Mouse (Mus musculus) intestine, embryonic 14.5 days (tissue): Measurements from ENCODE around the gene Lsg1. TPM values are rescaled to one million over a fixed set of nuclear protein-coding genes. Genes with fewer than 3 reads are reported as not detected.
A peak's percentile ranks its signal among the peaks of the same experiment; 100 is the strongest.

Experiments used
- ATAC-seq: fragments of 200-750 bp; cut with Nextera tagmentation; replicated peaks from 2 replicates; pipeline ENCODE4 v1.8.0; 2017; ENCODE audit warnings: low read depth, moderate number of reproducible peaks, moderate TSS enrichment, moderate library complexity; ENCODE audit not compliant: low FRiP score, low TSS enrichment
- DNase-seq: peaks from one replicate; pipeline ENCODE4 v3.0.0-alpha.2; 2018; ENCODE audit warnings: low spot score
- H3K27ac ChIP-seq: fragments of 300-500 bp; sonication (generic); 2 replicates; pipeline ENCODE4 v1.5.1; 2014; ENCODE audit warnings: low read depth, mild to moderate bottlenecking, control low read depth
- H3K27me3 ChIP-seq: fragments of 300-500 bp; sonication (generic); replicated peaks from 2 replicates; pipeline ENCODE4 v1.6.1; 2014; ENCODE audit warnings: low read length, control low read depth; ENCODE audit not compliant: control insufficient read depth, insufficient read depth
- H3K36me3 ChIP-seq: fragments of 300-500 bp; sonication (generic); 2 replicates; pipeline ENCODE4 v1.6.1; 2014; ENCODE audit warnings: low read length, control low read depth; ENCODE audit not compliant: control insufficient read depth, insufficient read depth
- H3K4me1 ChIP-seq: fragments of 300-500 bp; sonication (generic); replicated peaks from 2 replicates; pipeline ENCODE4 v1.6.1; 2014; ENCODE audit warnings: low read length, control low read depth, mixed read lengths; ENCODE audit not compliant: control insufficient read depth, insufficient read depth
- H3K4me2 ChIP-seq: fragments of 300-500 bp; sonication (generic); 2 replicates; pipeline ENCODE4 v1.6.1; 2014; ENCODE audit warnings: low read length
- H3K4me3 ChIP-seq: fragments of 300-500 bp; sonication (generic); 2 replicates; pipeline ENCODE4 v1.5.1; 2014; ENCODE audit warnings: low read depth, low read length, control low read depth, mixed read lengths
- H3K9ac ChIP-seq: fragments of 300-500 bp; sonication (generic); 2 replicates; pipeline ENCODE4 v1.6.1; 2014; ENCODE audit warnings: mild to moderate bottlenecking, low read length
- H3K9me3 ChIP-seq: fragments of 300-500 bp; sonication (generic); 2 replicates; pipeline ENCODE4 v1.6.1; 2016; ENCODE audit warnings: low read length, control low read depth; ENCODE audit not compliant: control insufficient read depth
- WGBS: fragments of 180-500 bp; shearing (Covaris S2); extraction: QIAGEN DNeasy Blood & Tissue Kit; methylation state at CpG from one replicate; pipeline ENCODE4 v1.1.7; 2014; 5-methylcytosine and 5-hydroxymethylcytosine counted together
- polyA plus RNA-seq: library from polyadenylated mRNA; unstranded; fragments of >200 nt; fragmentation: Nextera tagmentation; extraction: Ambion mirVana; gene quantifications from 2 replicates; pipeline ENCODE4 v1.2.1, GENCODE M21; 2014

Lsg1 gene
- polyA plus RNA-seq, 1 experiment from 2014 or later = 70.3 TPM

- WGBS = under 1% methylated on average over 63 of the region's 63 CpGs
- ATAC-seq = peak; percentile 95
- 0 out of 2 replicates have a peak, but pooled peaks cover 10% of the 10 kb centered on the region for H3K4me1 ChIP-seq
- H3K27ac ChIP-seq = peak overlapping the region; percentile 3; the same call in 1 of the 2 replicates
- H3K36me3 ChIP-seq = peaks cover 5% of the 10 kb centered on the region; the same call in 1 of the 2 replicates
- peak overlapping the region; percentile 69 for H3K4me3 ChIP-seq
- H3K27me3 ChIP-seq = no peaks in the 10 kb centered on the region
- DNase-seq = peak; percentile 94
- peak overlapping the region; percentile 89 for H3K4me2 ChIP-seq
- H3K9ac ChIP-seq = peak overlapping the region; percentile 86
- peaks cover 2% of the 10 kb centered on the region; the same call in 1 of the 2 replicates for H3K9me3 ChIP-seq
These were observed 37.2 kb downstream of the Lsg1 start for GRCm38 (mm10) chr16:30549966-30550747.

- Histone ChIP-seq H3K9ac (no peak overlapping the region), H3K27me3 (no peaks in the 10 kb centered on the region), H3K4me1 (0 out of 2 replicates have a peak, but pooled peaks cover 10% of the 10 kb centered on the region), H3K27ac (no peak overlapping the region), H3K4me2 (peak overlapping the region; percentile 89), H3K4me3 (peak overlapping the region; percentile 69), H3K9me3 (no peaks in the 10 kb centered on the region), H3K36me3 (peaks cover 10% of the 10 kb centered on the region; the same call in 1 of the 2 replicates)
- no peak for ATAC-seq
- no peak for DNase-seq
- WGBS = 85% methylated on average over 7 of the region's 7 CpGs
These were observed 37.9 kb downstream of the Lsg1 start for GRCm38 (mm10) chr16:30549516-30549915.

GRCm38 (mm10) chr16:30548291-30548690 is 39.1 kb downstream of the Lsg1 start:
- DNase-seq (no peak), ATAC-seq (no peak)
- Histone ChIP-seq H3K4me1 (0 out of 2 replicates have a peak, but pooled peaks cover 10% of the 10 kb centered on the region), H3K27ac (no peak overlapping the region), H3K27me3 (no peaks in the 10 kb centered on the region), H3K9ac (no peak overlapping the region), H3K4me2 (no peak overlapping the region), H3K36me3 (peaks cover 10% of the 10 kb centered on the region; the same call in 1 of the 2 replicates), H3K9me3 (no peaks in the 10 kb centered on the region), H3K4me3 (no peak overlapping the region)
- WGBS = 87% methylated on average over 5 of the region's 5 CpGs

- H3K36me3 ChIP-seq = peaks cover 10% of the 10 kb centered on the region
- ATAC-seq = no peak
- WGBS = 86% methylated on average over 4 of the region's 4 CpGs
These were observed 42.7 kb downstream of the Lsg1 start for GRCm38 (mm10) chr16:30544693-30545092.

GRCm38 (mm10) chr16:30543386-30543785 is 44.0 kb downstream of the Lsg1 start:
- Histone ChIP-seq H3K4me2 (no peak overlapping the region), H3K4me3 (no peak overlapping the region), H3K27ac (no peak overlapping the region), H3K9me3 (no peaks in the 10 kb centered on the region), H3K4me1 (peaks cover 5% of the 10 kb centered on the region; the same call in 1 of the 2 replicates), H3K9ac (no peak overlapping the region), H3K27me3 (no peaks in the 10 kb centered on the region), H3K36me3 (peaks cover 10% of the 10 kb centered on the region)
- no peak for DNase-seq
- ATAC-seq = no peak
- WGBS = 92% methylated on average over 9 of the region's 9 CpGs

More at GRCm38 (mm10) chr16:30544693-30545092, 42.7 kb downstream of the Lsg1 start:
- Histone ChIP-seq H3K9ac (no peak overlapping the region), H3K4me3 (no peak overlapping the region), H3K9me3 (no peaks in the 10 kb centered on the region), H3K4me2 (no peak overlapping the region), H3K4me1 (no peaks in the 10 kb centered on the region), H3K27me3 (no peaks in the 10 kb centered on the region), H3K27ac (no peak overlapping the region)
- no peak for DNase-seq

- 78% methylated on average over 6 of the region's 6 CpGs for WGBS
- Histone ChIP-seq H3K4me2 (no peak overlapping the region), H3K27ac (no peak overlapping the region), H3K4me3 (no peak overlapping the region), H3K27me3 (no peaks in the 10 kb centered on the region), H3K9ac (no peak overlapping the region), H3K36me3 (peaks cover 10% of the 10 kb centered on the region), H3K9me3 (no peaks in the 10 kb centered on the region), H3K4me1 (peaks cover 5% of the 10 kb centered on the region; the same call in 1 of the 2 replicates)
- DNase-seq (no peak), ATAC-seq (no peak)
These were observed 44.6 kb downstream of the Lsg1 start for GRCm38 (mm10) chr16:30542826-30543225.

- Histone ChIP-seq H3K4me1 (peaks cover 12% of the 10 kb centered on the region; the same call in 1 of the 2 replicates), H3K27me3 (no peaks in the 10 kb centered on the region), H3K4me2 (no peak overlapping the region), H3K9me3 (no peaks in the 10 kb centered on the region), H3K4me3 (no peak overlapping the region), H3K27ac (no peak overlapping the region), H3K9ac (no peak overlapping the region), H3K36me3 (peaks cover 5% of the 10 kb centered on the region)
- WGBS = 69% methylated on average over 20 of the region's 20 CpGs
- DNase-seq = no peak
- ATAC-seq = no peak
These were observed 47.0 kb downstream of the Lsg1 start for GRCm38 (mm10) chr16:30540107-30541001.

GRCm38 (mm10) chr16:30539433-30539832 is 48.0 kb downstream of the Lsg1 start:
- WGBS = 26% methylated on average over 10 of the region's 10 CpGs
- DNase-seq (peak; percentile 81), ATAC-seq (no peak)
- Histone ChIP-seq H3K4me3 (no peak overlapping the region), H3K27ac (no peak overlapping the region), H3K4me2 (no peak overlapping the region), H3K36me3 (no peaks in the 10 kb centered on the region; the same call in 1 of the 2 replicates), H3K27me3 (no peaks in the 10 kb centered on the region), H3K9ac (no peak overlapping the region), H3K9me3 (no peaks in the 10 kb centered on the region), H3K4me1 (peaks cover 12% of the 10 kb centered on the region; the same call in 1 of the 2 replicates)
